Mouse (Mus musculus): ENCODE results near the gene Uhrf1bp1.

DNA sequence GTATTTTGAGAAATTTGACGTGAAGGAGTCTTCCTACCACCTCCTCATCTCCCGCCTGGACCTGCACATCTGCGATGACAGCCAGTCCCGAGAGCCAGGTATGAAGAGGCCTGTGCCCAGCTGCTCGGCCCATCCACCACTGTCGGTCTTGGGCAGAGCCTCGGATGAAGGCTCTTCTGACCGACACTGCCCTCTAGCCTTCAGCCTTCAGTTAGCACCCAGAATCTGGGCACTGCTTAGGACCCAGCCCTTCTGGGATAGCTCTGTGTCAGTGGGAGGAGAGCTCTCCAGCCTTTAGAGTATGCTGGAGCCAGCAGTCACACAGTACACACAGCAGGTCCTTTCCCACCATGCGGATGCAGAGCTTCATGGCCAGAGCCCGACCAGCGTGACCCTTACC is 25.3 kb downstream of the Uhrf1bp1 start:
- peak; percentile 65 for TF ChIP-seq CTCF (IDR thresholded peaks at IDR 0.05; ENCODE audit: low read depth)
- TF ChIP-seq EP300 (IDR thresholded peaks at IDR 0.05; ENCODE audit: low read depth) = no peak
